Mouse (Mus musculus) lung, adult 2 months (tissue): ENCODE data around the gene Inka2. TPM values are rescaled to one million over a fixed set of nuclear protein-coding genes. Genes with fewer than 3 reads are reported as not detected.

ENCODE experiments used
- DNase-seq: peaks from one replicate; pipeline ENCODE4 v3.0.0; 2022
- H3K4me1 ChIP-seq: fragments of 200-500 bp; 2 replicates; pipeline ENCODE4 v1.6.1; 2011; ENCODE audit warnings: low read length; ENCODE audit not compliant: control insufficient read depth, insufficient read depth
- H3K4me3 ChIP-seq: fragments of 200-500 bp; replicated peaks from 2 replicates; pipeline ENCODE3; 2011; ENCODE audit warnings: low read depth, mild to moderate bottlenecking, control low read depth, low read length; ENCODE audit errors: extremely low read depth
- CTCF ChIP-seq: fragments of 200-500 bp; IDR thresholded peaks from 2 replicates; pipeline ENCODE4 v1.5.1; 2011; ENCODE audit warnings: mild to moderate bottlenecking, low read length, control low read depth; ENCODE audit not compliant: insufficient read depth
- POLR2A ChIP-seq: fragments of 200-500 bp; IDR thresholded peaks from 2 replicates; pipeline ENCODE4 v1.6.1; 2011; ENCODE audit warnings: low read depth, mild to moderate bottlenecking, control low read depth, low read length, borderline replicate concordance; ENCODE audit errors: extremely low read depth
- WGBS: fragments of 180-500 bp; shearing (Covaris S2); methylation state at CpG from one replicate; pipeline ENCODE4 v1.1.7; 2018; 5-methylcytosine and 5-hydroxymethylcytosine counted together
- polyA plus RNA-seq: library from polyadenylated mRNA; depleted of rRNA; stranded (reverse); fragments of >200 nt; gene quantifications from 2 replicates; pipeline ENCODE4 v1.2.3, GENCODE M21; 2012

Inka2 gene
- polyA plus RNA-seq, 1 experiment = 7.6 TPM

GRCm38 (mm10) chr3:105737666-105738065 lies 33.3 kb downstream of the Inka2 start:
- TF ChIP-seq POLR2A (no peak), CTCF (no peak)

GRCm38 (mm10) chr3:105746542-105746941 lies 42.1 kb downstream of the Inka2 start:
- Histone ChIP-seq H3K4me1 (peaks cover 3% of the 10 kb centered on the region), H3K4me3 (no peak overlapping the region)
- DNase-seq = no peak
- WGBS = 36% methylated on average over 2 of the region's 2 CpGs
- no peak for TF ChIP-seq POLR2A
- TF ChIP-seq CTCF = no peak

More at GRCm38 (mm10) chr3:105737666-105738065, 33.3 kb downstream of the Inka2 start:
- peaks cover 7% of the 10 kb centered on the region for H3K4me1 ChIP-seq
- H3K4me3 ChIP-seq = no peak overlapping the region
- WGBS = 63% methylated on average over 3 of the region's 3 CpGs
- DNase-seq = no peak

DNA sequence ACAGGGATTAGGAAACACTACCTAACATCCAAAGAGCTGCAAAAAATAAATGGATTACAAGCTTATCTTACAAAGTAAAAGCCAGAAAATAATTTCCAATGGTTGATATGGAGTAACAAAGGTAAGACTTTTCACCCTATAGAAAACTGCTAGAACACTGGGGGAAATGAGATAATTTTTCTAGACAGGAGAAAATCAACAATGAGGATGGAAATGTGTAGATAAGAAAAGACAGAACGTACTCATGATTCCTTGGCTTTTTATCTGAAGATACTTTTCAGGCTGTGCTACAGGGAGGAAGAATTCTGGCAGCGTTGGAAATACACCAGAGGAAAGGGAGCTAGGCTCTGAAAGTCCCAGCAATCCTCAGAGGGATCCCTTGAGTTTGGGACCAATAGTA lies 46.4 kb downstream of the Inka2 start:
- TF ChIP-seq CTCF (no peak), POLR2A (no peak)
- DNase-seq = no peak
- Histone ChIP-seq H3K4me3 (no peak overlapping the region), H3K4me1 (peaks cover 11% of the 10 kb centered on the region)
- WGBS = 46% methylated on average over 2 of the region's 2 CpGs

DNA sequence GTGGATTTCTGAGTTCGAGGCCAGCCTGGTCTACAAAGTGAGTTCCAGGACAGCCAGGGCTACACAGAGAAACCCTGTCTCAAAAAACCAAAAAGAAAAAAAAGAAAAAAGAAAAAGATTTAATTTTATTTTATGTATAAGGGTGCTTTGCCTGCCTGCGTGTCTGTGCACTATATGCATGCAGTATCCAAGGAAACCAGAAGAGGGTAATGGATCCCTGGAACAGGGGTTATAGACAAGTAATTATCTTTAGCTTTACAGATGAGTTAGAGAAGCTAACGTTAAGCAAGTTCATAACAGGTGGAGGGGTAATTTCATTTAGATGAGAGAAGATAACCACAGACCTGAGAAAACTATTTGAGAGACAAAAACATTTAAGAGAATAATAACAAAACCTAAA lies 49.8 kb downstream of the Inka2 start:
- peaks cover 22% of the 10 kb centered on the region for H3K4me1 ChIP-seq
- no peak for DNase-seq
- 72% methylated on average over 3 of the region's 3 CpGs for WGBS
- TF ChIP-seq CTCF (no peak), POLR2A (no peak)
- no peak overlapping the region for H3K4me3 ChIP-seq

GRCm38 (mm10) chr3:105755123-105755522 lies 50.7 kb downstream of the Inka2 start:
- TF ChIP-seq CTCF (no peak), POLR2A (no peak)
- WGBS = 63% methylated on average over 9 of the region's 9 CpGs
- DNase-seq = no peak
- peaks cover 22% of the 10 kb centered on the region for H3K4me1 ChIP-seq
- H3K4me3 ChIP-seq = no peak overlapping the region

GRCm38 (mm10) chr3:105756505-105756904 lies 52.1 kb downstream of the Inka2 start:
- WGBS = 34% methylated on average over 2 of the region's 2 CpGs
- TF ChIP-seq POLR2A (no peak), CTCF (no peak)
- Histone ChIP-seq H3K4me1 (peaks cover 19% of the 10 kb centered on the region), H3K4me3 (no peak overlapping the region)
- DNase-seq = no peak

- no peak overlapping the region for H3K4me3 ChIP-seq
- TF ChIP-seq POLR2A (no peak), CTCF (no peak)
- DNase-seq = no peak
- 50% methylated on average over 6 of the region's 6 CpGs for WGBS
- peaks cover 20% of the 10 kb centered on the region for H3K4me1 ChIP-seq
These were observed 53.1 kb downstream of the Inka2 start for GRCm38 (mm10) chr3:105757323-105758083.

- H3K4me3 ChIP-seq = no peak overlapping the region
- TF ChIP-seq POLR2A (no peak), CTCF (no peak)
- no peak for DNase-seq
- peaks cover 16% of the 10 kb centered on the region for H3K4me1 ChIP-seq
These were observed 53.7 kb downstream of the Inka2 start for GRCm38 (mm10) chr3:105758098-105758497.

DNA sequence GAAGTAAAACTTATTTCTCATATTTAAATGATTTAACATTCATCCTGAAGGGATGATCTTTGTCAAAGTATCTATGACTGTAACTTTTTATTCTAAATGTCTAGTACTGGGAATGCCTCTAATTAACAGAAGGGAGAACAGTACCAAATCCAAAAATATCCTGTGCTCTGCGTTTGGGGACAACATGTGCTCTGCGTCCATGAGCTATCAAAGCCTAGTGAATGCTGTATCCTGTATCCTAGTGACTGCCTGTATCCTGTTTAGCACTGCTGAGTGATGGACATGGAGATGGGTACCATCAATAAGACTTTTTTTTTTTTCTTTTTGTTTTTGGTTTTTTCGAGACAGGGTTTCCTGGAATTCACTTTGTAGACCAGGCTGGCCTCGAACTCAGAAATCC lies 54.3 kb downstream of the Inka2 start:
- no peak for TF ChIP-seq POLR2A
- TF ChIP-seq CTCF = no peak
- peaks cover 20% of the 10 kb centered on the region for H3K4me1 ChIP-seq
- 41% methylated on average over 4 of the region's 4 CpGs for WGBS
- no peak overlapping the region for H3K4me3 ChIP-seq
- no peak for DNase-seq

DNA sequence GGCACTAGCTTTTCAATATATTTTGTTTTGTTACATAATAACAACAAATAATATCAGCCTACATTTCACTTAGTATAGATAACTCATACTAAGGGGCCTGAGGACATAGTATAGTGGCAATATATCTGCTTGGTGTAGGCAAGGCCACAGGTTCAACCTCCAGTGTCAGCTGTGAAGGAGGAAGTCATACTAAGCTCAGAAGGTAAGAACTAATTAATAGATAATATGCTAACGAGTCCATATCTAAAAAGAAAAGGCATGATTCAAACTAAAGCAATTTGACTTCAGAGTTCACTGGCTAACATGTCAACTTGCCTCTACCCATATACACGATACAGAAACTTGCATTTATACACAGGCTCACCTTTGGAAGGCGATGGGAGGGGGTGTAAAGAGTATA lies 55.7 kb downstream of the Inka2 start:
- Histone ChIP-seq H3K4me3 (no peak overlapping the region), H3K4me1 (peaks cover 20% of the 10 kb centered on the region)
- no peak for DNase-seq
- TF ChIP-seq POLR2A (no peak), CTCF (no peak)
- WGBS = 87% methylated on average over 3 of the region's 3 CpGs
